Mouse (Mus musculus): ENCODE data around the gene Myoc. TPM values are rescaled to one million over a fixed set of nuclear protein-coding genes. Genes with fewer than 3 reads are reported as not detected.
A peak's percentile ranks its signal among the peaks of the same experiment; 100 is the strongest.
"Not testable (repeated sequence)": the region's sequence is repeated elsewhere in the genome, so short reads cannot be mapped to it uniquely, and the experiment has no call there.

The Myoc gene
- polyA plus RNA-seq, 1 experiment from 2014 or later: 0.15 TPM

DNA sequence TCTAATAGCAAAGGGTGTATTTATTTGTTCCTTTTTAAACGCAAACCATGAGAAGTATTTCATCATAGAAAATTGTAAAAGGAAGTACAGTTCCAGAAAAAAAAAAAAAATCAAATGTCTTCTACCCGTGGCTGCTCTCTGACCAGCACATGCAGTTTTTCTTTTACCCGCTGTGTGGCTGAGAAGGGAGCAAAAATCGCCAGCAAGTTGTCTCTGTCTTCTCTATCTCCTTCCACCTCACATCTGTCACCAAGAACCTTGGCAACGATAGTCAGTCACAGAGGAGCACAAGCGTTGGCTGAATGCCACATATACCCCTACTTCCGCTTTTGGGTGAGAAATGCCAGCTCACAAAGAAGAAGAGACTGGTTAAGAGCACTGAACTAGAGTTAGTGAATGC, 13.7 kb upstream of the Myoc start:
- Histone ChIP-seq H3K9me3 (no peaks in the 10 kb centered on the region), H3K4me3 (no peak overlapping the region), H3K4me1 (no peaks in the 10 kb centered on the region), H3K4me2 (no peak overlapping the region), H3K27ac (no peak overlapping the region), H3K9ac (no peak overlapping the region), H3K36me3 (no peaks in the 10 kb centered on the region), H3K27me3 (no peaks in the 10 kb centered on the region)
- 51% methylated on average over 7 of the region's 7 CpGs for WGBS
- no peak for ATAC-seq (ENCODE audit: insufficient number of reproducible peaks, low FRiP score, low TSS enrichment, low read depth)

DNA sequence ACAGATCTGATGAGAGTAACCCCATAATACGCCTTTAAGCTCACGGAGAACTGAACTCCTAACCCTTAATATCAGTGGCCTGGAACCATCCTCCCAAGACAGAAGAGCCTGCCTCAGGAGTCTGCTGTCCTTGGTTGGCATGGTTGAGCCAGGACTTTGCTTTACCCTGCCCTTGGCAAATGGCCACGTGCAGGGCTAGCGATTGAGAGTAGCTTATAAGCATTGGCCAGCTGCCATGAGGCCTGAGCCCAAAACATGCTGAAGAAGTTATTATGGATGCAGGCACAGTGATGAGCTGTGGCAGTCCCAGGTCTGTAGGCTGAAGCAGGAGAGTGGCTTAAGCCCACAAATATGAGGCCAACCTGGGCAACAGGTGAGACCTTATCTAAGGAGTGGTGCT, 11.1 kb upstream of the Myoc start:
- H3K4me2 ChIP-seq; H3K36me3 ChIP-seq; H3K9ac ChIP-seq; H3K4me1 ChIP-seq; H3K4me3 ChIP-seq; H3K9me3 ChIP-seq; ATAC-seq (ENCODE audit: insufficient number of reproducible peaks, low FRiP score, low TSS enrichment, low read depth); H3K27ac ChIP-seq; H3K27me3 ChIP-seq: not testable (repeated sequence)
- WGBS: 77% methylated on average over 4 of the region's 4 CpGs

DNA sequence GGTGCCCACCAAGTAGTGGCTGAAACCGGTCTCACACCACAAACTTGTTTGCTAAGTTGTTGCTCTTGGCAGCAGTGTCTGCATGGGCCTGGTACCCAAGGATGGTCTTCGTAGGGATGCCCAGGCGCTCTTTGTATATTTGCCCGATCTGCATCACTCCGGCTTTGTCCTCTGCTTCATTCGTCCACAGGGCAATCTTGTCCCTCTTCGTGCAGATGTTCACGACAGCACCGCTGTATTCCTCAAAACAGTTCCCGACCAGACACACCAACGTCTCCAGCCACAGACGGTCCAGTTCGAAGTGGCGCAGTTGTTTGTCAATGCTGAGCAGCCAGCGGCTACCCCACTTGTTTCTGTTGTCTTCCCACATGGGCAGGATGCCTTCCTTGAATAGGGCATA, 10.6 kb upstream of the Myoc start:
- WGBS: 93% methylated on average over 15 of the region's 15 CpGs

DNA sequence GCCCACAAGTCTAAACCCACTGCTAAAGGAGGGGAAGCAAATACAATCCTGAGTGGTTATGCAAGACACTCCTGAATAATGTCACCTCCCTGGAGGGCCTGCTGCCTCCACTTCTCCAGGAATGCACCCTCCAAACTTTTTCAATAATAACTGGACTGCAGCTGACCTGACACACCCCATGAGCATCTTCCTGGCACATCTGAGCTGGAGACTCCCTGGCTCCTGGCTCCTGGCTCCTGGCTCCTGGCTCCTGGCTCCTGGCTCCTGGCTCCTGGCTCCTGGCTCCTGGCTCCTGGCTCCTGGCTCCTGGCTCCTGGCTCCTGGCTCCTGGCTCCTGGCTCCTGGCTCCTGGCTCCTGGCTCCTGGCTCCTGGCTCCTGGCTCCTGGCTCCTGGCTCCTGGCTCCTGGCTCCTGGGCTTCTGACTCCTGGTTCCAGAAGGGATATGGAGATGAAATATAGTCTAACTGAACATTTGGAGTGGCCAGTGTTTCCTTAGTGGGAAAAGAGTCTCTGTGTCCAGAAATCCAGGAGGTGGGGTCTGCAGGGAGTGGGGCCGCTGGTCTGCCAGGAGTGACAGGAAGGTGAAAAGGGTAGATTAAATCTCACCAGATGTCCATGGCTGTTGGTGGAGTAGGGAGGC, 3.5 kb upstream of the Myoc start:
- 0 out of 2 replicates have a peak overlapping the region, but pooled peaks have one; percentile 35 for H3K27ac ChIP-seq
- H3K36me3 ChIP-seq; ATAC-seq (ENCODE audit: insufficient number of reproducible peaks, low FRiP score, low TSS enrichment, low read depth); H3K9me3 ChIP-seq; H3K27me3 ChIP-seq; H3K4me1 ChIP-seq; H3K4me2 ChIP-seq; H3K4me3 ChIP-seq; H3K9ac ChIP-seq: not testable (repeated sequence)
- WGBS: 14% methylated on average over 1 of the region's 1 CpGs

More for the DNA sequence above, 10.6 kb upstream of the Myoc start:
- H3K27me3 ChIP-seq; ATAC-seq (ENCODE audit: insufficient number of reproducible peaks, low FRiP score, low TSS enrichment, low read depth); H3K27ac ChIP-seq; H3K9me3 ChIP-seq; H3K9ac ChIP-seq; H3K4me2 ChIP-seq; H3K4me3 ChIP-seq; H3K4me1 ChIP-seq; H3K36me3 ChIP-seq: not testable (repeated sequence)

DNA sequence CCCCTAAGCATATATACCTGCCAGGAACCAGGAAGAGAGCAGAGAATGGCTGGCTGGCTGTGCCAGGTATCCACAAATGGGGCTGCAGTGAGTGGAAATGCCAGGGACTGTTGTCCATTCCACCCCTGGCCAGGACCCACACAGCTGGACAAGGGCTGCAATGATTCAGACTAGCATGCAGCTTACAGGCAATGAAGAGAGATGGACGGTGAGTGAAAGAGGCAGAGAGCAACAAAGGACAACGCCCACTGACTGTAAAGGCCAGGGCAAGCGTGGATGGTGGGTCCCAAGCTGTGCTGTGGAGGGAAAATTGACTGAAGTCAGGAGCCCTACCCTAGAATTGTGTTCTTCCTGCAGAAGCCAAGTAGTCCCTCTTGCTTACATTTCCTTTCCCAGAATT, 2.4 kb upstream of the Myoc start:
- 70% methylated on average over 3 of the region's 3 CpGs for WGBS
- 0 out of 2 replicates have a peak overlapping the region, but pooled peaks have one; percentile 35 for H3K27ac ChIP-seq
- no peak overlapping the region for H3K9ac ChIP-seq

DNA sequence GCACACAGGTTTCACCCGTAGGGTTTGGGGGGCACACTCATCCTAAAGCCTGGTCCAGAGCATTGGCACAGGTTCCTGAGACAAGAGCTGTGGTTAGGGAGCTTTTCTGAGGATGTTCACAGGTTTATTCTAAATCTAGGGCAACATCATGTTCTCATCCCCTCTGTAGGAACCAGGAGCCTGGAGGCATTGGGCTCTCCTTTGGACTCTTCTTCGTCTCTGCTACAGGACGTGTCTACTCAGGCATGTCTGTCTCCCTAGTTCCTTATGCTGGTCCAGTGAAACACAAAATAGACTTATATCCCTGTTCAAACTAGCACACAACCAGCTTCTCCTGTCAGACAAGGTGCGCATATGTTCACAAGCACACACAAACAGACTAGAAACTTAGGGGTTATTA, 420 bp upstream of the Myoc start:
- Histone ChIP-seq H3K27me3 (no peaks in the 10 kb centered on the region), H3K27ac (no peak overlapping the region), H3K9me3 (no peaks in the 10 kb centered on the region), H3K4me2 (no peak overlapping the region), H3K4me3 (no peak overlapping the region), H3K4me1 (peaks cover 7% of the 10 kb centered on the region; the same call in 1 of the 2 replicates), H3K9ac (no peak overlapping the region), H3K36me3 (no peaks in the 10 kb centered on the region)
- ATAC-seq (ENCODE audit: insufficient number of reproducible peaks, low FRiP score, low TSS enrichment, low read depth): no peak
- WGBS: 78% methylated on average over 4 of the region's 4 CpGs

More for the DNA sequence above, 2.4 kb upstream of the Myoc start:
- Histone ChIP-seq H3K36me3 (no peaks in the 10 kb centered on the region), H3K9me3 (no peaks in the 10 kb centered on the region), H3K4me1 (0 out of 2 replicates have a peak, but pooled peaks cover 7% of the 10 kb centered on the region), H3K27me3 (no peaks in the 10 kb centered on the region), H3K4me2 (no peak overlapping the region), H3K4me3 (no peak overlapping the region)
- no peak for ATAC-seq (ENCODE audit: insufficient number of reproducible peaks, low FRiP score, low TSS enrichment, low read depth)

DNA sequence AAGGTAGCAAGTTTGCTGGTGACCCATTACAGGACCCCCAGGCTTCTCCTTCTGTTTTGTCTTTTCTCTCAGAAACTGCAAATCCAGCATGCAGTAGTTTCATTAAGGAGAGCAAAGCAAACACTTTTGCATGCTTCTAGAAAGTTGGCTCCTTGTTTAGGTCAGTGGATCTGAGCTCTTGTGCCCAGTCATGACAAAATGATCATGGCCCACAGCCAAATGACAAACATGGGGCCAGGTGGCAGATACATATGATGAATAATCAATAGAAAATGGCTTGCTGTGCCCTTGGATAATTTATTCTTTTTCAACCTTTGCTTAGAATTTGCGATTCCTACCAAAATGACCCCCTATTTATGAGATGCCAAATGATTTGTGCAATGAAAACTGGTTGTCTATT, 906 bp downstream of the Myoc start:
- WGBS: 93% methylated on average over 1 of the region's 1 CpGs
- no peaks in the 10 kb centered on the region for H3K27me3 ChIP-seq
- H3K4me1 ChIP-seq: peaks cover 10% of the 10 kb centered on the region; the same call in 1 of the 2 replicates
- H3K9me3 ChIP-seq: no peaks in the 10 kb centered on the region
- no peak overlapping the region for H3K4me3 ChIP-seq
- no peak for ATAC-seq (ENCODE audit: insufficient number of reproducible peaks, low FRiP score, low TSS enrichment, low read depth)
- no peak overlapping the region for H3K9ac ChIP-seq
- no peak overlapping the region for H3K4me2 ChIP-seq
- H3K27ac ChIP-seq: no peak overlapping the region
- no peaks in the 10 kb centered on the region for H3K36me3 ChIP-seq

DNA sequence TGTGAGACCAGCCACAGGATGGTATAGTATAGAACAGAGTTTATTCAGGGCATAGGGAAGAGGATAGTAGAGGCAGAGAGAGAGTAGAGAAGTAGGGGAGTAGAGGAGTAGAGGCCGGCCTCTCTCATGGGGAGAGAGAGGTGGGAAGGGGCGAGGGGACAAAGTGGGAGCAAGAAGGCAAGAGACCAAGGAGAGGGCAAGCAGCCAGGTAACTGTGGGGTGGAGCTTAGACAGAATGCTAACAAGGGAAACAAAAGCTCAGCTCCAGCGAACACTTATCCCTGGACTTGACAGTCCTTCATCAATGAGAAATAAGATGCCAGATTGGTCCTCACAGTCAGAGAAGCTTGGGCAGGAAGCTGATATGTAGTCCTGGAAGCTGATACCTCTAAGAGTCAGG, 3.6 kb downstream of the Myoc start:
- H3K36me3 ChIP-seq: no peaks in the 10 kb centered on the region
- no peaks in the 10 kb centered on the region for H3K27me3 ChIP-seq
- WGBS: 85% methylated on average over 3 of the region's 3 CpGs
- H3K27ac ChIP-seq: no peak overlapping the region
- no peak overlapping the region for H3K4me2 ChIP-seq
- no peaks in the 10 kb centered on the region for H3K9me3 ChIP-seq
- no peak overlapping the region for H3K9ac ChIP-seq
- H3K4me1 ChIP-seq: peaks cover 3% of the 10 kb centered on the region; the same call in 1 of the 2 replicates
- H3K4me3 ChIP-seq: no peak overlapping the region
- no peak for ATAC-seq (ENCODE audit: insufficient number of reproducible peaks, low FRiP score, low TSS enrichment, low read depth)

DNA sequence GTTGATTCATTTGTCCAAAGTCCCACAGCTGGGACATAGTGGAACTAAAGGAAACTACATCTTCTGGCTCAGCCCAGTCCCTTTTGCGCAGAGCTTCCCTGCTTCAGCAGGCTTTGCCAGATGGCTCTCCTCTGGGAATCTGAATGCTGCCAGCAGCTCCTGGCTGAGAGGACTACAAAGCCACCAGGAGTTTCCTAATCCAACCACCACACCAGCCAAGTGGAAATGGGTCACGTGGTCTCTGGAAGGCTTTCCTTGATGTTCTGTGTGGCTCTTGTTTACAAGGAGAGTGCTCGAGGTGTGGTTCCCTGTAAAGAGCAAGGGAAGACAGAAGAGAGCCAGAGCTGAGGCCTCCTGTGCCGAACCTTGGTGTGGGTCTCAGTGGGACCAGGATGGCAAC, 4.8 kb downstream of the Myoc start:
- Histone ChIP-seq H3K27ac (no peak overlapping the region), H3K9me3 (no peaks in the 10 kb centered on the region)

DNA sequence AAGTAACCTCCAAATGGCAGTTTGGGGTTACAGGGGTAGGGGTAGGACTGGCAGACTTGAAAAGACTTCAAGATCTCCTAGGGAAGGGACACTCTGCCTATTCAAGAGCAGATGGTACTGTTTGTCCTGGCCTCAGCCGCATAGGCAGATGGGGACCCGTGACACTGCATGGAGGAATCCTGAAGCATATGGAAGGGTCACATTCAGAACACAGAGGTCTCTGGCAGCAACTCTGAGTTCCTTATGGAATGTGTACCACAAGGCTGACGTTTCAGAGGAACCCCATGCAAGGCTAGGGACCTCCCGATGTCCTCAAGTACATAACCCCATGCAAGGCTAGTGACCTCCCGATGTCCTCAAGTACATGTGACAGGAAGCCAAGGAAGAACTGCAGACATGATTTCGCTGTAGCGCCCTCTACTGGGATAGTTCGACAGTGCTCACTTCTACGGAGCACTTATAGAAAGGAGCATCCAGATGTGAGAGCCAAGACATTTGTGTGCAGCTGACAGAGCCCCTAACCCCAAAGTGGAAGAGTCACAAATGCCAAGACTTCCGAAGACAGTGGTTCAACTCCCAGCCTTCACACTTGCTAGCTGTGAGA, 7.2 kb downstream of the Myoc start:
- 74% methylated on average over 10 of the region's 10 CpGs for WGBS
- H3K27ac ChIP-seq: no peak overlapping the region
- ATAC-seq (ENCODE audit: insufficient number of reproducible peaks, low FRiP score, low TSS enrichment, low read depth): no peak
- H3K4me3 ChIP-seq: no peak overlapping the region
- no peak overlapping the region for H3K4me2 ChIP-seq
- no peak overlapping the region for H3K9ac ChIP-seq
- no peaks in the 10 kb centered on the region for H3K27me3 ChIP-seq
- no peaks in the 10 kb centered on the region for H3K36me3 ChIP-seq
- peaks cover 3% of the 10 kb centered on the region; the same call in 1 of the 2 replicates for H3K4me1 ChIP-seq
- H3K9me3 ChIP-seq: no peaks in the 10 kb centered on the region

More for the DNA sequence above, 4.8 kb downstream of the Myoc start:
- no peak overlapping the region for H3K4me3 ChIP-seq
- H3K36me3 ChIP-seq: no peaks in the 10 kb centered on the region
- no peaks in the 10 kb centered on the region for H3K27me3 ChIP-seq
- no peak for ATAC-seq (ENCODE audit: insufficient number of reproducible peaks, low FRiP score, low TSS enrichment, low read depth)
- no peak overlapping the region for H3K9ac ChIP-seq
- H3K4me2 ChIP-seq: no peak overlapping the region
- peaks cover 3% of the 10 kb centered on the region; the same call in 1 of the 2 replicates for H3K4me1 ChIP-seq
- 20% methylated on average over 4 of the region's 4 CpGs for WGBS

DNA sequence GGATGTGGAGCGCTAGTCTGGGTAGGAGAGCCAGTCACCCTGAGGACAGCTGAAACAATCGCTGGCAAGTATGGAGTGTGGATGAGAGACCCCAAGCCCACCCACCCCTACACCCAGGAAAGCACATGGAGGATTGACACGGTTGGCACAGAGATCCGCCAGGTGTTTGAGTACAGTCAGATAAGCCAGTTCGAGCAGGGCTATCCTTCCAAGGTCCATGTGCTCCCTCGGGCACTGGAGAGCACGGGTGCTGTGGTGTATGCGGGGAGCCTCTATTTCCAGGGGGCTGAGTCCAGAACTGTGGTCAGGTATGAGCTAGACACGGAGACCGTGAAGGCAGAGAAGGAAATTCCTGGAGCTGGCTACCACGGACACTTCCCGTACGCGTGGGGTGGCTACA, 9.5 kb downstream of the Myoc start:
- H3K27me3 ChIP-seq: no peaks in the 10 kb centered on the region
- no peak for ATAC-seq (ENCODE audit: insufficient number of reproducible peaks, low FRiP score, low TSS enrichment, low read depth)
- no peak overlapping the region for H3K4me3 ChIP-seq
- 90% methylated on average over 14 of the region's 14 CpGs for WGBS
- peaks cover 3% of the 10 kb centered on the region; the same call in 1 of the 2 replicates for H3K4me1 ChIP-seq
- no peak overlapping the region for H3K4me2 ChIP-seq
- H3K9me3 ChIP-seq: no peaks in the 10 kb centered on the region
- H3K9ac ChIP-seq: no peak overlapping the region
- H3K27ac ChIP-seq: no peak overlapping the region
- no peaks in the 10 kb centered on the region for H3K36me3 ChIP-seq

DNA sequence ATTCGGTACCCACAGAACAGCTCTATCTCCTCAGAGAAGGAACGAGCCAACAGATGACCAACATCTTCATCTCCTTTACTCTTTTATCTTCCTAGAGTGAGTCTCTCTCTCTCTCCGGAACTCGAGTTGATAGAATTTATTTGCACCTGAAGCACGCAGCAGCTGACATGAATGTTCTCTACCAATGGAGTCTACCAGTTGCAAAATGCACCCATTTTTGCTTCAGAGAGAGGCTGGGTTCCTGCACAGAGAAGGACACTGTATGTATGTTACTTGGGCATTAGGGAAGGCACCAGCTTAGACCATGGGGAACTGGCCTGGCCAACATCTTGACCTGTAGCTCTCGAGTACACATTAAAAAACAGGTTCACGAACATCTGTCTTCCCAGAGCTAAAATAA, 19.2 kb downstream of the Myoc start, which contains the start of gene Myocos:
Gene Myocos, minus strand, starts transcription at position 101 of the 400 bp plus-strand sequence.
- 89% methylated on average over 7 of the region's 7 CpGs for WGBS
- Histone ChIP-seq H3K27ac (no peak within 1 kb of the TSS), H3K4me3 (no peak within 1 kb of the TSS), H3K27me3 (no peaks in the 10 kb centered on the region), H3K9ac (no peak within 1 kb of the TSS), H3K4me2 (no peak within 1 kb of the TSS), H3K36me3 (no peaks in the 10 kb centered on the region), H3K4me1 (no peaks in the 10 kb centered on the region), H3K9me3 (no peaks in the 10 kb centered on the region)
- ATAC-seq (ENCODE audit: insufficient number of reproducible peaks, low FRiP score, low TSS enrichment, low read depth): no peak

Data from limb, embryonic 15.5 days (tissue).